Mouse (Mus musculus): ENCODE measurements at regions not wholly inside any gene's neighbourhood (a gene's known extent, or its start where the extent isn't known, plus 50 kb on each side); places are given as distances from the start of the nearest gene placed in this dataset.

GRCm38 (mm10) chr15:53006844-53007243 is 877.9 kb upstream of the Gm7489 start:
- no peak overlapping the region for H3K9ac ChIP-seq (ENCODE audit: low read depth, poor library complexity, severe bottlenecking)
- no peaks in the 10 kb centered on the region for H3K27me3 ChIP-seq (ENCODE audit: control insufficient read depth, insufficient read depth, low read length, poor library complexity, severe bottlenecking)
- no peak overlapping the region for H3K27ac ChIP-seq (ENCODE audit: insufficient read depth, low read length)
- no peaks in the 10 kb centered on the region for H3K9me3 ChIP-seq (replicated peaks; ENCODE audit: control insufficient read depth, insufficient read depth, low read length, poor library complexity, severe bottlenecking)
- TF ChIP-seq EP300 (IDR thresholded peaks at IDR 0.05; ENCODE audit: insufficient read depth, low read depth, low read length) (no peak), POLR2A (IDR thresholded peaks at IDR 0.05; ENCODE audit: insufficient read depth, low read length) (no peak), CTCF (IDR thresholded peaks at IDR 0.05; ENCODE audit: low read depth, low read length) (no peak)
- H3K4me1 ChIP-seq (ENCODE audit: control insufficient read depth, insufficient read depth, low read length), result no peaks in the 10 kb centered on the region
- no peaks in the 10 kb centered on the region for H3K36me3 ChIP-seq (ENCODE audit: control insufficient read depth, insufficient read depth, low read length, poor library complexity, severe bottlenecking)
- no peak overlapping the region for H3K4me3 ChIP-seq (ENCODE audit: low read depth, low read length)

DNA sequence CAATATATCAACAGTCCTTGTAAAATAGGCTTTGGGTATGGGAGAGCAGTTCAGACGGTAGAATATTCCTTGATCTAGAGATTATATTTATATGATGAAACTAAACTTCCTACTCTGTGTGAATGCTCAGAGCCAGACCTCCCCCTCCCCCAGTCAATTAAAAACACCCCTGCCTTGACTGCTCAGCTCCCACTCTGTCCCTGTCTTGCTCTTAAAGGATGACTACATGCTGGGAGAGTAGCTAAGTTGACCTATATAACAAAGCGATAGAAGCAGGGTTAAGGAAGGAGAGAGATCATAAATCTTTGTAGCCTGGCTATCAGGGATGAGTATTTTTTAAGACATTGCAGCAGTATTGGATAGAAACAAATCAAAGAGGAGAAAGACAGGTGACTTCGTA is 875.4 kb upstream of the Gm7489 start:
- no peak for TF ChIP-seq POLR2A (IDR thresholded peaks at IDR 0.05; ENCODE audit: insufficient read depth, low read length)
- no peak for TF ChIP-seq CTCF (IDR thresholded peaks at IDR 0.05; ENCODE audit: low read depth, low read length)
- TF ChIP-seq EP300 (IDR thresholded peaks at IDR 0.05; ENCODE audit: insufficient read depth, low read depth, low read length), result no peak
- H3K36me3 ChIP-seq (ENCODE audit: control insufficient read depth, insufficient read depth, low read length, poor library complexity, severe bottlenecking), result no peaks in the 10 kb centered on the region
- H3K4me3 ChIP-seq (ENCODE audit: low read depth, low read length), result no peak overlapping the region
- H3K9ac ChIP-seq (ENCODE audit: low read depth, poor library complexity, severe bottlenecking), result no peak overlapping the region
- no peaks in the 10 kb centered on the region for H3K27me3 ChIP-seq (ENCODE audit: control insufficient read depth, insufficient read depth, low read length, poor library complexity, severe bottlenecking)
- no peaks in the 10 kb centered on the region for H3K4me1 ChIP-seq (ENCODE audit: control insufficient read depth, insufficient read depth, low read length)
- no peaks in the 10 kb centered on the region for H3K9me3 ChIP-seq (replicated peaks; ENCODE audit: control insufficient read depth, insufficient read depth, low read length, poor library complexity, severe bottlenecking)
- no peak overlapping the region for H3K27ac ChIP-seq (ENCODE audit: insufficient read depth, low read length)

Measured in ES-Bruce4 (cell line).